Mouse (Mus musculus) spleen, adult 2 months (tissue): Measurements from ENCODE around the gene Cnot1. TPM values are rescaled to one million over a fixed set of nuclear protein-coding genes. Genes with fewer than 3 reads are reported as not detected.
A peak's percentile ranks its signal among the peaks of the same experiment; 100 is the strongest.

Experiments used
- DNase-seq, 2 experiments: peaks; one replicate each; pipeline versions ENCODE4 v3.0.0 to v3.0.0-alpha.2; 2012 to 2021; ENCODE audit warnings: low spot score in 2 of 2, low read depth in 1 of 2
- H3K27ac ChIP-seq: fragments of 200-500 bp; 2 replicates; pipeline ENCODE4 v1.5.1; 2012; ENCODE audit warnings: low read length, inconsistent platforms; ENCODE audit not compliant: insufficient read depth
- H3K27me3 ChIP-seq: fragments of 200-500 bp; 2 replicates; pipeline ENCODE4 v1.6.1; 2012; ENCODE audit warnings: mild to moderate bottlenecking, moderate library complexity, low read length, inconsistent platforms; ENCODE audit not compliant: control insufficient read depth, insufficient read depth
- H3K36me3 ChIP-seq: fragments of 200-500 bp; 2 replicates; pipeline ENCODE4 v1.6.1; 2012; ENCODE audit warnings: mild to moderate bottlenecking, low read length, inconsistent platforms; ENCODE audit not compliant: control insufficient read depth, insufficient read depth
- H3K4me1 ChIP-seq: fragments of 200-500 bp; 2 replicates; pipeline ENCODE4 v1.6.1; 2011; ENCODE audit warnings: inconsistent platforms; ENCODE audit not compliant: control insufficient read depth, insufficient read depth, insufficient read length
- H3K4me3 ChIP-seq: fragments of 200-500 bp; 2 replicates; pipeline ENCODE4 v1.5.1; 2011; ENCODE audit warnings: mild to moderate bottlenecking, inconsistent platforms; ENCODE audit not compliant: insufficient read depth, insufficient read length; ENCODE audit errors: extremely low read depth
- CTCF ChIP-seq: fragments of 200-500 bp; IDR thresholded peaks from 2 replicates; pipeline ENCODE4 v1.5.1; 2011; ENCODE audit warnings: mild to moderate bottlenecking, inconsistent platforms; ENCODE audit not compliant: insufficient read depth, insufficient read length, insufficient replicate concordance; ENCODE audit errors: extremely low read depth
- POLR2A ChIP-seq: fragments of 200-500 bp; IDR thresholded peaks from 2 replicates; pipeline ENCODE4 v1.6.1; 2011; ENCODE audit warnings: low read depth, low read length, inconsistent platforms
- WGBS: fragments of 180-500 bp; shearing (Covaris S2); methylation state at CpG from one replicate; pipeline ENCODE4 v1.1.7; 2018; 5-methylcytosine and 5-hydroxymethylcytosine counted together
- polyA plus RNA-seq: library from polyadenylated mRNA; depleted of rRNA; stranded (reverse); fragments of >200 nt; gene quantifications from 2 replicates; pipeline ENCODE4 v1.2.3, GENCODE M21; 2012; rRNA removed

Cnot1 gene
- polyA plus RNA-seq = 68.2 and 74.1 TPM in 2 replicates

DNA sequence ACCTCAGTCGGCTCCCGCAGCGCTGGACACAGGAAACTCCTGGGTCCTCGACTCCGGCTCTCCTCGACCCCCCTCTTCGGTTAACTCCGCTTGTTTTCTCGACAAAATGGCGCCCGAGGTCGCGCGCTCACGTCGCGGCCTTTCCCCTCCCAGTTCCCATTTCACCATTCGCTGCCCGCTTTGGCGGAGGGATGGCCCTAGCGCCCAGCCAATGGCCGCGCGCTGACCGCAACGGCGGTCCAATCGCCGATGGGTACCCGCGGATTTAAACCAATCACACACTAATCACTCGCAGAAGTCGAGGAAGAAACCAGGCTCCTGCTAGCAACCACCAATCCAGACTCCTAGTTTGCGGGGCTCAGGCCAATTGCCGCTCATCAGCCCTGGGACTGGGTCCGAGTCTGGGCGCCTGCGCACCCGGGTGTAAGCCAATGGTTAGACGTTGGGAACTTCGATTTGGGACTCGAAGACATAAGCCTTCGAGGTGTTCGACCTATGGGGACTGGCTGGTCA lies at the start of gene Cnot1:
Cnot1 (minus strand) TSS at position 134 of the 513 bp plus-strand sequence.
- Histone ChIP-seq H3K27me3 (no peaks in the 10 kb centered on the region), H3K4me1 (peaks cover 8% of the 10 kb centered on the region), H3K36me3 (no peaks in the 10 kb centered on the region), H3K27ac (peak within 1 kb of the TSS; percentile 91), H3K4me3 (peak within 1 kb of the TSS; percentile 99)
- DNase-seq = peak; percentile 93 to 95
- TF ChIP-seq POLR2A (no peak), CTCF (no peak)
- WGBS = under 1% methylated on average over 44 of the region's 44 CpGs

- no peak for TF ChIP-seq CTCF
- no peak for TF ChIP-seq POLR2A
- peaks cover 6% of the 10 kb centered on the region; the same call in 1 of the 2 replicates for H3K4me1 ChIP-seq
- no peaks in the 10 kb centered on the region for H3K36me3 ChIP-seq
- whole genome bisulfite sequencing = 87% methylated on average over 6 of the region's 6 CpGs
- no peak overlapping the region for H3K27ac ChIP-seq
- DNase-seq = no peak
- no peaks in the 10 kb centered on the region for H3K27me3 ChIP-seq
- no peak overlapping the region for H3K4me3 ChIP-seq
These were observed 46.9 kb upstream of the Cnot1 start for GRCm38 (mm10) chr8:95854174-95854573.

DNA sequence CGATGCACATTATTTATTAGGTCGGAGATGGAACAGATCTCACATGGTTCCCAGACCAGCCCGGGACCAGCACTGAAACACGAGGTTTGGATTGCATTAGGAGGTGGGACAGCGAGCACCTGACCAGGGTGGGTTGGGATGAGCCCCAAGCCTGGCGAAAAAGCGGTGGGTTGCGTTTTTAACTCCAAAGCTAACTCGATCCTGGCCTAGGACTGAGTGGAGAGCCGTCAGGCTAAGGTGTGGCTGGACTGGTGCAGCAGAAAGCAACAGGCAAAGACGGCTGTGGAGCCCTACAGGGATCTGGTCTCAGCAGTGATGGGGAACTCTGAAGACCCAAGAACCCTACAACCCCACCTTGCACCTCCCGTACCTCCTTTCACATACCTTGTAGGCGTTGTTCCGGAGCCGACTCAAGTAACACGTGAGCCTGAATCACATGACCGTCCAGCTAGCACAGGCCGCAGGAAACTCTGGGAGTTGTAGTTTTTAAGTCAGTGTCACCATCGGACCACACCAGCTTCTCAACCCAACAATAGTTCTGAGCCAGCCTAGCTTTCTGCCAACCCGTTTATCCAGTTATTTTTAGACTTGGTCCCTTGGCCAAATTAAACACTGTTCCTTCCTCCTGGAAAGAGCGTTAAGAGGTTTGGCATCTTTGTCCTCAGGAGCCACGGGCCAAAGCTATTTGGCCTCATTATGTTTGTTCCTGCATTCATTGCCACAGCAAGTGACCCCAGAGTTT lies 46.0 kb upstream of the Cnot1 start, which contains the start of gene Slc38a7:
Slc38a7 (minus strand) TSS at position 438 of the 742 bp plus-strand sequence.
- no peak for TF ChIP-seq POLR2A
- TF ChIP-seq CTCF = no peak
- peak within 1 kb of the TSS; percentile 24 for H3K27ac ChIP-seq

DNA sequence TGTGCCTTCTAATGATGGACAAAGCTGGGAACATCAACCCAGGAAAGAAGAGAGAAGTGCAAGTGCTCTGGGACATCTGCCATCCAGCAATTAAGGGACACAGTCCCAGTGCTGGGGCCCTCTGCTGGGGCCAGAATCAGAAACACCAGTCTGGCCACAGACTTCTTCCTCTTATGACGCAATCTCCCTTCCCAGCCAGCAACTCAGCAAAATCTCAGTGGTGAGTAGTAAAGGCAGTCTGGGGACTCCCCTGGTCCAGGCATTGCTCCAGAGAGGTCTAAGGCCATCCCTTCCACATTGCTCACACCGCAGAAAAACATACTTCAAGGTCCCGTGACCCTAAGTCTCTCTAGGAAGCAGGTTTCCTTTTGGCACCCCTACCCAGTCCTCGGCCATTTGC lies 45.0 kb upstream of the Cnot1 start:
- no peak overlapping the region for H3K4me3 ChIP-seq
- peaks cover 6% of the 10 kb centered on the region; the same call in 1 of the 2 replicates for H3K4me1 ChIP-seq
- 0 out of 2 replicates have a peak, but pooled peaks cover 1% of the 10 kb centered on the region for H3K36me3 ChIP-seq
- 20% methylated on average over 4 of the region's 4 CpGs for WGBS
- DNase-seq = no peak
- TF ChIP-seq POLR2A (no peak), CTCF (no peak)
- H3K27ac ChIP-seq = no peak overlapping the region
- H3K27me3 ChIP-seq = no peaks in the 10 kb centered on the region

More for the DNA sequence above, 46.0 kb upstream of the Cnot1 start, which contains the start of gene Slc38a7:
- H3K27me3 ChIP-seq = no peaks in the 10 kb centered on the region
- H3K4me3 ChIP-seq = peak within 1 kb of the TSS; percentile 79
- 14% methylated on average over 22 of the region's 22 CpGs for WGBS
- H3K36me3 ChIP-seq = 0 out of 2 replicates have a peak, but pooled peaks cover 1% of the 10 kb centered on the region
- peak; percentile 72 to 82 for DNase-seq
- H3K4me1 ChIP-seq = peaks cover 6% of the 10 kb centered on the region; the same call in 1 of the 2 replicates

DNA sequence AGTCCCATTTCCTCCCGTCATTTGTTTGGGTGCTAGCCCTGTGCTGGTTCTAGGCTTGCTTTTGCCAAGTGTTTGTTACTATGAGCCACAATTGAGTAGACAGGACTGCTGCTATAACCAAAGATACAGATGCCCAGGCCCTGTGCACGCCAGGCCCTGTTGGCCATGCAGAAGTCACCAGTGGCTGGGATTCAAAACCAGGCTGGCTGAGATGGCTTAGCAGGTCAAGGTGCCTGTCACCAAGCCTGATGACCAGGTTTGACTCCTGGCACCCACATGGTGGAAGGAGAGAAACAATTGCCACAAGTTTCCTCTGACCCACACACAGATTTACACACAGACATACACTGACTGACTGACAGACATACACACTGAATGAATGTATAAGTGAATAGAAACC lies 43.1 kb upstream of the Cnot1 start:
- peaks cover 1% of the 10 kb centered on the region; the same call in 1 of the 2 replicates for H3K36me3 ChIP-seq
- H3K27ac ChIP-seq = no peak overlapping the region
- no peaks in the 10 kb centered on the region for H3K27me3 ChIP-seq
- H3K4me1 ChIP-seq = peaks cover 6% of the 10 kb centered on the region; the same call in 1 of the 2 replicates
- TF ChIP-seq POLR2A (no peak), CTCF (no peak)
- DNase-seq = no peak
- H3K4me3 ChIP-seq = no peak overlapping the region
- 85% methylated on average over 2 of the region's 2 CpGs for WGBS

- Histone ChIP-seq H3K27me3 (no peaks in the 10 kb centered on the region), H3K36me3 (peaks cover 3% of the 10 kb centered on the region), H3K4me3 (no peak overlapping the region), H3K27ac (no peak overlapping the region), H3K4me1 (peaks cover 6% of the 10 kb centered on the region; the same call in 1 of the 2 replicates)
- no peak for DNase-seq
- TF ChIP-seq POLR2A (no peak), CTCF (no peak)
- 94% methylated on average over 19 of the region's 19 CpGs for WGBS
These were observed 41.6 kb upstream of the Cnot1 start for GRCm38 (mm10) chr8:95848734-95849464.
